Mouse (Mus musculus) thymus, postnatal 25 days (tissue): ENCODE measurements around the gene Gapt.
"Not testable (repeated sequence)": the region's sequence is repeated elsewhere in the genome, so short reads cannot be mapped to it uniquely, and the experiment has no call there.

Experiments
- DNase-seq: peaks from one replicate; pipeline ENCODE4 v3.0.0; 2022

Gapt gene

GRCm38 (mm10) chr13:110356941-110357340 lies at the start of gene Gapt:
TSS of gene Gapt (minus strand) at chr13:110357199.
- DNase-seq, result no peak

- no peak for DNase-seq
Measured at GRCm38 (mm10) chr13:110406152-110406551, 49.2 kb upstream of the Gapt start.

GRCm38 (mm10) chr13:110404686-110405085 lies 47.7 kb upstream of the Gapt start:
- DNase-seq, result not testable (repeated sequence)

GRCm38 (mm10) chr13:110404059-110404458 lies 47.1 kb upstream of the Gapt start:
- no peak for DNase-seq

GRCm38 (mm10) chr13:110401877-110402276 lies 44.9 kb upstream of the Gapt start:
- DNase-seq, result no peak

- no peak for DNase-seq
Measured at GRCm38 (mm10) chr13:110401443-110401842, 44.4 kb upstream of the Gapt start.

GRCm38 (mm10) chr13:110398513-110399270 lies 41.7 kb upstream of the Gapt start:
- no peak for DNase-seq

- DNase-seq, result no peak
Measured at GRCm38 (mm10) chr13:110397750-110398149, 40.8 kb upstream of the Gapt start.

GRCm38 (mm10) chr13:110395916-110396685 lies 39.1 kb upstream of the Gapt start:
- no peak for DNase-seq

GRCm38 (mm10) chr13:110395179-110395794 lies 38.3 kb upstream of the Gapt start:
- DNase-seq, result no peak

- peak; percentile 92 for DNase-seq
Measured at GRCm38 (mm10) chr13:110394291-110395178, 37.5 kb upstream of the Gapt start, which contains the start of gene Plk2. TSS of gene Plk2 (plus strand) at chr13:110395046.

- no peak for DNase-seq
Measured at GRCm38 (mm10) chr13:110392631-110393030, 35.6 kb upstream of the Gapt start.

- peak; percentile 45 for DNase-seq
Measured at GRCm38 (mm10) chr13:110392210-110392609, 35.2 kb upstream of the Gapt start.

GRCm38 (mm10) chr13:110384514-110384913 lies 27.5 kb upstream of the Gapt start:
- DNase-seq, result no peak

- peak; percentile 26 for DNase-seq
Measured at GRCm38 (mm10) chr13:110382447-110382901, 25.5 kb upstream of the Gapt start.

- DNase-seq, result no peak
Measured at GRCm38 (mm10) chr13:110369673-110370072, 12.7 kb upstream of the Gapt start.

GRCm38 (mm10) chr13:110368556-110369040 lies 11.6 kb upstream of the Gapt start:
- peak; percentile 36 for DNase-seq

GRCm38 (mm10) chr13:110367961-110368555 lies 11.1 kb upstream of the Gapt start:
- no peak for DNase-seq

GRCm38 (mm10) chr13:110366477-110366876 lies 9.5 kb upstream of the Gapt start:
- DNase-seq, result no peak

GRCm38 (mm10) chr13:110363722-110364121 lies 6.7 kb upstream of the Gapt start:
- DNase-seq, result no peak

GRCm38 (mm10) chr13:110351051-110351450 lies 5.9 kb downstream of the Gapt start:
- no peak for DNase-seq

GRCm38 (mm10) chr13:110346707-110347106 lies 10.3 kb downstream of the Gapt start:
- no peak for DNase-seq
